Mouse (Mus musculus) brain, embryonic 14.5 days (tissue): ENCODE measurements around the gene Gng7. TPM values are rescaled to one million over a fixed set of nuclear protein-coding genes. Genes with fewer than 3 reads are reported as not detected.
A peak's percentile ranks its signal among the peaks of the same experiment; 100 is the strongest.

Experiments used
- DNase-seq: peaks from one replicate; pipeline ENCODE4 v3.0.0-alpha.2; 2011; ENCODE audit warnings: low read depth
- CTCF ChIP-seq: fragments of 200-500 bp; IDR thresholded peaks from 2 replicates; pipeline ENCODE4 v1.5.1; 2012; ENCODE audit warnings: inconsistent platforms, mild to moderate bottlenecking, moderate library complexity, borderline replicate concordance; ENCODE audit not compliant: insufficient read depth, insufficient read length; ENCODE audit errors: extremely low read depth
- POLR2A ChIP-seq: fragments of 200-500 bp; IDR thresholded peaks from 2 replicates; pipeline ENCODE4 v1.6.1; 2012; ENCODE audit warnings: mild to moderate bottlenecking, inconsistent platforms, borderline replicate concordance; ENCODE audit not compliant: poor library complexity, insufficient read depth, insufficient read length, severe bottlenecking; ENCODE audit errors: extremely low read depth
- polyA plus RNA-seq: library from polyadenylated mRNA; depleted of rRNA; stranded (reverse); fragments of >200 nt; gene quantifications from 2 replicates; pipeline ENCODE4 v1.2.3, GENCODE M21; 2012

Gng7 gene
- polyA plus RNA-seq, 1 experiment, result 13.3 TPM

GRCm38 (mm10) chr10:80972071-80972987 lies 42.4 kb downstream of the Gng7 start:
- peak; percentile 60 for DNase-seq
- no peak for TF ChIP-seq POLR2A
- TF ChIP-seq CTCF, result no peak

- DNase-seq, result no peak
- TF ChIP-seq CTCF (no peak), POLR2A (no peak)
These were observed 43.2 kb downstream of the Gng7 start for GRCm38 (mm10) chr10:80971533-80971932.

GRCm38 (mm10) chr10:80970159-80970558 lies 44.6 kb downstream of the Gng7 start:
- DNase-seq, result no peak
- no peak for TF ChIP-seq CTCF
- no peak for TF ChIP-seq POLR2A

GRCm38 (mm10) chr10:80969298-80969697 lies 45.4 kb downstream of the Gng7 start:
- no peak for DNase-seq
- TF ChIP-seq CTCF, result no peak

- TF ChIP-seq CTCF (no peak), POLR2A (no peak)
- DNase-seq, result no peak
These were observed 46.6 kb downstream of the Gng7 start for GRCm38 (mm10) chr10:80968106-80968505.

- TF ChIP-seq CTCF, result no peak
- no peak for TF ChIP-seq POLR2A
- DNase-seq, result peak; percentile 82
These were observed 47.6 kb downstream of the Gng7 start for GRCm38 (mm10) chr10:80967101-80967656.

- peak; percentile 10 for DNase-seq
- TF ChIP-seq POLR2A (no peak), CTCF (no peak)
These were observed 48.4 kb downstream of the Gng7 start for GRCm38 (mm10) chr10:80966296-80966695.

- DNase-seq, result no peak
- TF ChIP-seq CTCF (no peak), POLR2A (no peak)
These were observed 51.4 kb downstream of the Gng7 start for GRCm38 (mm10) chr10:80963031-80963975.

GRCm38 (mm10) chr10:80962585-80962984 lies 52.2 kb downstream of the Gng7 start:
- no peak for DNase-seq
- TF ChIP-seq CTCF (no peak), POLR2A (no peak)

- DNase-seq, result no peak
- TF ChIP-seq CTCF (no peak), POLR2A (no peak)
These were observed 52.7 kb downstream of the Gng7 start for GRCm38 (mm10) chr10:80962051-80962472.
